ENCODE assay signal across 9 mouse cellular contexts in genomic region chr11:55518806-55519674, GRCm38 (mm10). TPM values are rescaled to one million over a fixed set of nuclear protein-coding genes. Genes with fewer than 3 reads are reported as not detected.
DNase-seq lines count a peak whose midpoint lies in the region; ATAC-seq and TF ChIP-seq lines count a peak whose summit lies in the region.
"Had no signal": no experiment of that assay in that cellular context is flagged by ENCODE, and none has a peak within 500 bp of the region (broad histone marks: within the 10 kb centered on the region; RNA-seq: fewer than 3 reads in every experiment).

No protein-coding gene starts in this region.

- H3K9ac ChIP-seq in liver, embryonic 14.5 days (replicated peaks), result no peak overlapping the region
- H3K9ac ChIP-seq in neural tube, embryonic 14.5 days (replicated peaks; ENCODE audit: low read depth, low read length), result no peak overlapping the region
- H3K9ac ChIP-seq: heart, embryonic 15.5 days had no signal

- H3K36me3 ChIP-seq in C2C12 (ENCODE audit: control insufficient read depth, insufficient read depth), result no peaks in the 10 kb centered on the region
- no peaks in the 10 kb centered on the region for H3K36me3 ChIP-seq in heart, embryonic 10.5 days
- no peaks in the 10 kb centered on the region for H3K36me3 ChIP-seq in liver, embryonic 14.5 days (replicated peaks; ENCODE audit: control insufficient read depth, insufficient read depth, low read depth)
- peaks cover 4% of the 10 kb centered on the region; the same call in 1 of the 2 replicates for H3K36me3 ChIP-seq in neural tube, embryonic 14.5 days (ENCODE audit: control insufficient read depth, insufficient read depth, low read length)
- H3K36me3 ChIP-seq: heart, embryonic 15.5 days had no signal

- DNase-seq in adrenal gland, adult 2 months, result peak; percentile 69
- peak; percentile 80 for DNase-seq in embryo, embryonic 11 days
- peak; percentile 83 for DNase-seq in heart, embryonic 10.5 days (ENCODE audit: low spot score)
- DNase-seq in kidney, postnatal 36 days, result peak; percentile 56 to 76
- DNase-seq in liver, embryonic 14.5 days (ENCODE audit: low read depth in 3 of 3, low spot score in 3 of 3), result peak in 2 of 3 experiments; percentile 12 to 16
- peak; percentile 49 for DNase-seq in thymus, postnatal 14 days

- H3K27me3 ChIP-seq in C2C12 (ENCODE audit: control insufficient read depth, insufficient read depth, insufficient read length), result no peaks in the 10 kb centered on the region
- no peaks in the 10 kb centered on the region; the same call in 1 of the 2 replicates for H3K27me3 ChIP-seq in heart, embryonic 10.5 days (ENCODE audit: insufficient read depth, poor library complexity, severe bottlenecking)
- H3K27me3 ChIP-seq in liver, embryonic 14.5 days (ENCODE audit: control insufficient read depth, insufficient read depth, low read length), result no peaks in the 10 kb centered on the region
- no peaks in the 10 kb centered on the region for H3K27me3 ChIP-seq in neural tube, embryonic 14.5 days (ENCODE audit: control insufficient read depth, insufficient read depth, low read length)

- H3K4me2 ChIP-seq in liver, embryonic 14.5 days (ENCODE audit: low read depth), result no peak overlapping the region
- H3K4me2 ChIP-seq in neural tube, embryonic 14.5 days (ENCODE audit: low read depth, low read length), result no peak overlapping the region; the same call in 1 of the 2 replicates
- H3K4me2 ChIP-seq: heart, embryonic 15.5 days had no signal

- H3K9me3 ChIP-seq in heart, embryonic 10.5 days, result no peaks in the 10 kb centered on the region
- no peaks in the 10 kb centered on the region for H3K9me3 ChIP-seq in liver, embryonic 14.5 days (ENCODE audit: control insufficient read depth, low read length)
- no peaks in the 10 kb centered on the region for H3K9me3 ChIP-seq in neural tube, embryonic 14.5 days (ENCODE audit: control insufficient read depth, low read length)
- H3K9me3 ChIP-seq: heart, embryonic 15.5 days had no signal

- no peak for ATAC-seq in liver, embryonic 14.5 days (ENCODE audit: insufficient read depth)
- ATAC-seq in neural tube, embryonic 14.5 days (ENCODE audit: low read depth), result peak; percentile 60; the same call in 1 of the 2 replicates

- WGBS in heart, embryonic 10.5 days, result 5% methylated on average over 9 of the region's 9 CpGs
- WGBS in liver, embryonic 14.5 days (ENCODE audit: insufficient replicate concordance), result 5% methylated on average over 9 of the region's 9 CpGs
- WGBS in neural tube, embryonic 14.5 days, result 9% methylated on average over 9 of the region's 9 CpGs

- H3K4me1 ChIP-seq in heart, embryonic 10.5 days, result no peaks in the 10 kb centered on the region
- H3K4me1 ChIP-seq in liver, embryonic 14.5 days (replicated peaks; ENCODE audit: control insufficient read depth in 2 of 2, insufficient read depth in 2 of 2, low read length in 1 of 2), result no peaks in the 10 kb centered on the region; a peak in 1 of 4 replicates
- no peaks in the 10 kb centered on the region for H3K4me1 ChIP-seq in neural tube, embryonic 14.5 days (ENCODE audit: control insufficient read depth, insufficient read depth, low read length)

- H3K79me2 ChIP-seq in C2C12 (ENCODE audit: control insufficient read depth, insufficient read depth), result no peaks in the 10 kb centered on the region

- H3K79me3 ChIP-seq in C2C12 (ENCODE audit: low read depth), result no peaks in the 10 kb centered on the region

- TF ChIP-seq CTCF in C2C12 (IDR thresholded peaks at IDR 0.05; ENCODE audit: control insufficient read depth, insufficient read depth, insufficient read length), result peak; percentile 85
- TF ChIP-seq CTCF in liver, embryonic 14.5 days (IDR thresholded peaks at IDR 0.05; ENCODE audit: low read depth), result peak; percentile 95

- no peak overlapping the region for H3K4me3 ChIP-seq in C2C12 (ENCODE audit: insufficient read depth, poor library complexity, severe bottlenecking)
- H3K4me3 ChIP-seq in heart, embryonic 10.5 days, result no peak overlapping the region
- no peak overlapping the region for H3K4me3 ChIP-seq in liver, embryonic 14.5 days (ENCODE audit: insufficient read depth in 1 of 2, low read depth in 2 of 2, low read length in 2 of 2)
- H3K4me3 ChIP-seq in neural tube, embryonic 14.5 days (ENCODE audit: low read depth, low read length), result no peak overlapping the region
- H3K4me3 ChIP-seq: heart, embryonic 15.5 days had no signal

- H3ac ChIP-seq in C2C12 (ENCODE audit: control insufficient read depth, insufficient read length, low read depth), result no peak overlapping the region

- TF ChIP-seq EP300 in liver, embryonic 14.5 days (IDR thresholded peaks at IDR 0.05; ENCODE audit: low read depth), result no peak

- H3K27ac ChIP-seq in heart, embryonic 10.5 days, result no peak overlapping the region
- H3K27ac ChIP-seq in liver, embryonic 14.5 days, result no peak overlapping the region
- H3K27ac ChIP-seq in neural tube, embryonic 14.5 days (ENCODE audit: low read depth, low read length), result no peak overlapping the region
- H3K27ac ChIP-seq: heart, embryonic 15.5 days had no signal

TF ChIP-seq in C2C12, 6 proteins besides CTCF, POLR2A, EP300 and RAD21:
- TF ChIP-seq CEBPB (IDR thresholded peaks at IDR 0.05; ENCODE audit: low read depth) (no peak), MAX (IDR thresholded peaks at IDR 0.05) (peak; percentile 33)

RNA-seq across cellular contexts. Expression of gene G3bp1, which starts 49.6 kb away (rescaled TPM):
- polyA plus RNA-seq in C2C12 (2012; fragmentation: generic; extraction: Trizol), result 82.5 TPM
- 10 to 100 TPM; 50.7 to 54.6 TPM for total RNA-seq in adrenal gland, adult 2 months (2021)
- 22.7 and 33.7 TPM in 2 replicates for polyA plus RNA-seq in adrenal gland, adult 2 months (2012; rRNA removed)
- 164 and 188 TPM in 2 replicates for polyA plus RNA-seq in heart, embryonic 10.5 days (2016; fragmentation: Nextera tagmentation; extraction: Ambion mirVana)
- polyA plus RNA-seq in liver, embryonic 14.5 days (2012; rRNA removed), result 23.3 and 27.7 TPM in 2 replicates
- 58.4 and 66.4 TPM in 2 replicates for polyA plus RNA-seq in liver, embryonic 14.5 days (2014; fragmentation: Nextera tagmentation; extraction: Ambion mirVana)
- 96.9 and 111 TPM in 2 replicates for polyA plus RNA-seq in neural tube, embryonic 14.5 days (2014; fragmentation: Nextera tagmentation; extraction: Ambion mirVana)

RNA-seq across cellular contexts. Expression of gene Atox1, which starts 58.0 kb away (rescaled TPM):
- 365 TPM for polyA plus RNA-seq in C2C12 (2012; fragmentation: generic; extraction: Trizol)
- total RNA-seq in adrenal gland, adult 2 months (2021), result 100 to 1,000 TPM; 226 to 307 TPM
- polyA plus RNA-seq in adrenal gland, adult 2 months (2012; rRNA removed), result 679 and 685 TPM in 2 replicates
- polyA plus RNA-seq in heart, embryonic 10.5 days (2016; fragmentation: Nextera tagmentation; extraction: Ambion mirVana), result 269 and 273 TPM in 2 replicates
- polyA plus RNA-seq in liver, embryonic 14.5 days (2012; rRNA removed), result 97.4 and 120 TPM in 2 replicates
- 198 and 209 TPM in 2 replicates for polyA plus RNA-seq in liver, embryonic 14.5 days (2014; fragmentation: Nextera tagmentation; extraction: Ambion mirVana)
- 295 and 303 TPM in 2 replicates for polyA plus RNA-seq in neural tube, embryonic 14.5 days (2014; fragmentation: Nextera tagmentation; extraction: Ambion mirVana)

Comparison
In these comparisons a context has a peak if more than half of its experiments do, and no peak if none do; other contexts are left out.
1. DNase-seq: peak in every context shown above with its lines; median percentile 83 in heart, embryonic 10.5 days; 80 in embryo, embryonic 11 days; 69 in adrenal gland, adult 2 months; 66 in kidney, postnatal 36 days; 49 in thymus, postnatal 14 days; 14 in liver, embryonic 14.5 days.